Mouse (Mus musculus): ENCODE results near the gene Rab8b. TPM values are rescaled to one million over a fixed set of nuclear protein-coding genes. Genes with fewer than 3 reads are reported as not detected.

The Rab8b gene
- total RNA-seq (2021), result 10 to 100 TPM; 46.1 to 47.1 TPM
- long read RNA-seq, experiment 1, full-length matches to known transcripts, result 20 of 27 reads
- long read RNA-seq, experiment 1, partial matches to known transcripts, result 1 of 27 reads
- long read RNA-seq, experiment 1, other reads (novel, unspliced or antisense), result 6 of 27 reads
- long read RNA-seq, experiment 2, full-length matches to known transcripts, result 32 of 47 reads
- long read RNA-seq, experiment 2, partial matches to known transcripts, result 0 of 47 reads
- long read RNA-seq, experiment 2, other reads (novel, unspliced or antisense), result 15 of 47 reads

DNA sequence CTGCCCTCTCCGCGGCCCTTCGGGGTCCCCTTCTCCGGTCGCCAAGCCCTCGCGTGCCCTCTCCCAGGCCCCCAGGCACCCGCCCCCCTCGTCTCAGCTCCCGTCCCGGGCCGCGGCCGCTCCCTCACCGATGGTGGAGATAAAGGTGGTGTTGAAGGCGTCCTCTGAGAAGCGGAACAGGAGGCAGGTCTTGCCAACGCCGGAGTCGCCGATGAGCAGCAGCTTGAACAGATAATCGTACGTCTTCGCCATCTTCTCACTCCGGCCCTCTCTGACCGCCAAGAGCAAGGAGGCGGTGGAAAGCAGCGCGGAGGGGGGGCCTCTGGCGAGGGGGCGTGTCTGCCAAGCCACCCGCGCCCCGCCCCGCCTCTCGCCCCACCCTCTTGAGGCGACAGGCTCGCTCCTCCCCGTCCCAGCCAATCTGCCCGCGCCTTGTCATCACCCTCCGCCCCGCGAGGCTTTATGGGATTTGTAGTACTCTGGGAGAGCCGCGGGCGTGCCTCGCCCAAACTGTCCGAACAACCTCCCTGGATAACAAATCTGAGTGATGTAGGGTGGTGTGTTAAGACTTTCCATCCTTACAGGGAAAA, at the start of gene Rab8b:
Gene Rab8b (minus strand): TSS at position 306 of the 590 bp plus-strand sequence.
- peak within 1 kb of the TSS; percentile 86 for H3K4me3 ChIP-seq
- peak within 1 kb of the TSS; percentile 93 for H3K27ac ChIP-seq
- DNase-seq (ENCODE audit: low spot score in 2 of 2), result peak; percentile 97 to 98
- no peak for TF ChIP-seq CTCF (conservative IDR thresholded peaks at IDR 0.05)

DNA sequence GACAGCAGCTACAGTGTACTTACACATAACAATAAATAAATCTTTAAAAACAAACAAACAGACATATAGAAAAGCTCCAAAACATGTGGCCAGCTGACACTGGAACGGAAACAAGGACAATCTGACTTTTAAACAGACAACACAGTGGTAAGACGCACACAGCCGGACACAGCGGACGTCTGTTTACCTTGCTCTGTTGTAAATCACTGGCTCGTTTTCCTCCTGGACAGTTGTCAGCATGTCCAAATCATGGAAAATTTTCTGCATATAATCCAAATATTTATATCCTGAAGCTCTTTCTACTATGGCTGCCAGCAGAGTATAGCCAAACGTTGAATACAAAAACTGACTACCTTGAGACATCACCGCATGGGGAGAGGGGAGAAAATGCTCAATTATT, 48.0 kb upstream of the Rab8b start:
- no peak overlapping the region for H3K27ac ChIP-seq
- H3K4me3 ChIP-seq, result no peak overlapping the region
- no peak for TF ChIP-seq CTCF (conservative IDR thresholded peaks at IDR 0.05)
- no peak for DNase-seq (ENCODE audit: low spot score in 2 of 2)

DNA sequence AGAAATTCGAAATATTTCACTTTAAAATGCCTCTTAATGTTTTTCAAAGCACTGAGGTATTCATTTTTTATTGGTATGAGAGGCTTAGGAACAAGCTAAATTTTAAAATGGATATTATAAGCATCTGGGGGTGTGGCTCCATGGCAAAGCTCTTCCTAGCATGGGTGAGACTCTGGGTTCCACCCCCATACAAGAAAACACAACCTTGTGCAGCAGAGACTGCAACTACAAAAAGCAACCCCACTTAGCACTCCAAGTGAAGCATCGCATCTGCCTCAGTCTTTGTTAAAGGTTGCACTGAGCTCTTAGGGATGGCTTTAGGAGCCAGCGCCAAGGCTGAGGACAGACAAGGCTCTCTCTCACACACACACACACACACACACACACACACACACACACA, 42.0 kb upstream of the Rab8b start:
- no peak for TF ChIP-seq CTCF (conservative IDR thresholded peaks at IDR 0.05)
- no peak overlapping the region for H3K27ac ChIP-seq
- no peak for DNase-seq (ENCODE audit: low spot score in 2 of 2)
- no peak overlapping the region for H3K4me3 ChIP-seq

DNA sequence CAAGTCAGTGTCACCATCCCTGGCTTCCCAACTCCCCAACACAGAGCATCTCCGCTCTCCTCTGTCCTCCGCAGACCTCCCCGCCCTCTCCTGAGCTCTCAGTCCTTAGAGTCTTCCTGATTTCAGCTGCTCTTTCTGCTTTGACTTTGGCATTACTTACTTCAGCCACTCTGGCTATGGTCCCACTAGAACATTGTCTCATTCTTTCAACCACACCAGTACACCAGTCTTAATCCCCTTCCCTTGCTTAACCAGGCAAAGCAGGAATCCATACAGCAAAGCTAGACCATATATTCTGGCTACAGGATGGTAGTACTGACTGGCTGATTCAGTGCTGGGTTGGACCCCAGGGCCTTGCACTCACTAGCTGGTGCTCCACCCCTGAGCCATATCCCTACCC, 38.0 kb upstream of the Rab8b start:
- H3K4me3 ChIP-seq, result no peak overlapping the region
- no peak for TF ChIP-seq CTCF (conservative IDR thresholded peaks at IDR 0.05)
- DNase-seq (ENCODE audit: low spot score in 2 of 2), result no peak
- H3K27ac ChIP-seq, result no peak overlapping the region

DNA sequence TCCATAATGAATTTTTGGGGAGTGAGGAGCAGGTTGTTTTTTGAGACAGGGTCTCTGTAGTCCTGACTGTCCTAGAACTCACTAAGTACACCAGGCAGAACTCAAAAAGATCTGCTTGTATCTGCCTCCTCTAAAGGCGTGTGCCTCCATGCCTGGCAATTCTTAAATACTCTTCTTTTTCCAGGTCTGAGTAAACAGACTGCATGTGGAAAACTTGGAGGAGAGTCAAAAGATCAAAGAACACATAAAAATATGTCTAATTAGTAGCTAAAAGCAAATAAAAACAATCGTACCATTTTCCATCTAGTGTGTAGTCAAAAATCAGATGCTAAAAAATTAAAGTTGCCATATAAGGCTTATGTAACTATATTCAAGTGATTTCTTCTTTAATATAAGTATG, 33.4 kb upstream of the Rab8b start:
- DNase-seq (ENCODE audit: low spot score in 2 of 2), result no peak
- H3K4me3 ChIP-seq, result no peak overlapping the region
- no peak for TF ChIP-seq CTCF (conservative IDR thresholded peaks at IDR 0.05)
- no peak overlapping the region for H3K27ac ChIP-seq

DNA sequence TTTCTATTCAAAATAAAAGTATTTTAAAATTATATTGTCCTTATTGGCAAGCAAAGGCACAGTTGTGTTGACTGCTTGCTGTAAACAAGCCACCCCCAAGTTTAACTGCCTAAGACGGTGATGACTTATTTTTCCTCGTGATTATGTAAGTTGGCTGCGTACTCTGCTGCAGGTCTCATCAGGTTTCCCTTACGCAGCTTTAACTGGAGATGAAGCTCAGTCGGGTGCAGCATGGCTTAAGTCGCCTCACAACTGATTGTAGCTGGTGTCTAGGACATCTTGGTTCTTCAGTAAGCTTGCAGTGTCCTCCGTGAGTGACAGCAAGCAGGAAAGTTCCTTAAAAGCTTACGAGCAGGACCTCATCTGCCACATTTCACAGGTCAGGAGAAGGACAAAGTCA, 32.8 kb upstream of the Rab8b start:
- no peak for TF ChIP-seq CTCF (conservative IDR thresholded peaks at IDR 0.05)
- no peak overlapping the region for H3K27ac ChIP-seq
- no peak for DNase-seq (ENCODE audit: low spot score in 2 of 2)
- H3K4me3 ChIP-seq, result no peak overlapping the region

DNA sequence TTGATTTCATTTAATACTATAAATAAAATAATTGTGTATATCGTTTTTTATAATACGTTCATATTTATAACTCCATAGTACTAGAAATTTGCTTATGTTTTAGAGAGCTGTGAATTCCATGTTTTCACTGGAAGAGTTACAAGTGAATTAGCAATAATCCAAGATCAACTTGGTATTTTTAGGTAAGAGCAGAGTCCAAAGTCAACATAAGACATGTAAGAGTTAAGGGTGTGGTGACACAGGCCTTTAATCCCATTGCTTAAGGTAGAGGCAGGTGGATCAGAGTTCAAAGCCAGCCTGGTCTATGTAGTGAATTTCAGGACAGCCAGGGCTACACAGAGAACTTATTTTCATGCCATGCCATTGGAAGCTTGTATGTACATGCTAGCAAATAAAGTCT, 29.0 kb upstream of the Rab8b start:
- H3K27ac ChIP-seq, result no peak overlapping the region
- no peak for DNase-seq (ENCODE audit: low spot score in 2 of 2)
- TF ChIP-seq CTCF (conservative IDR thresholded peaks at IDR 0.05), result no peak
- H3K4me3 ChIP-seq, result no peak overlapping the region

DNA sequence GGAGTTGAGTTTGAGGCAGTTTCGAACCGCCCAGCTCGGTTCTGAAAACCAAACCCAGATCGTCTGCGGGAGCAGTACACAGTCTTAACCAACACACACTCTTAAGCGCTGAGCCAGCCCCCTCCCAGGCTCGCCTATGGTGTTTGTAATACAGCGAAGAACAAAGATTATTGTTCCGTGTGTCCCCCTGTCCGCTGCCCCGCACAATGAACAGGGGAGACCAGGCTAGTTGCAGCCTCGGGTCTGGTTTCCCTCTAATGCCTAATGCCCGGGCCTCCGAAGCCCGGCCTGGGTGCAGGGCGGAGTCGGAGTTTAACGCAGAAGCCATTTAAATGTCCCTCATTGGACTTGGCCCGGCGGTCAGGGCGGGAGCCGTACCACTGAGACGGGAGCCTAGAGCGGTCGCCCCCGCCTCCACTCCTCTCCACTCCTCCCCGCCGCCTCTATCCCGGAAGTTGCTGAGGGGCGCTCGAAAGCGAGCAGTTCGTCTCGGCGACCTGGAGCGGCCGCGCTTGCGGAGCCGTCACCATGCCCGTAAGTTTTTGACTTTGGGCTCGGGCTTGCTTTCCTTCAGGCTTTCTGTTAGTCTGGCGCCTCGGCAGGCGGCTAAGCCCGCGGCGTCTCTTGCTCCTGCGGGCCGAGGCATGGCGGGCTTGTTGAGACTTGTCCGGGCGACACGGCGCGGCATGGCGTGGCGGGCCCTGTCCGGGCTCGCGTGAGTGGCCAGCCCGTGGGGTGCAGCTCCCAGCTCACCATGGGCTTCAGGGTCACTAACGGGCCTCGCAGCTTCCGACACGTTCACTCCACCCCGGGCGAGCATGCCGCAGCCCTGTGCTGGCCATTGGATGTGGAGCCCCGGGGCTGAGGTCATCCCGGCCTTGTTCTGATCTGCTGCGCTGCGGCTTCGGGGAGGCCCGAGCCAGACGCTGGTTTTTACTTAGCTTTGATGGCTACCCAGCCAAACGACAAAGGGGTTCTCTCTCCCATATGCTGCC, 26.5 kb upstream of the Rab8b start, which contains the start of gene Rps27l:
Gene Rps27l (plus strand): TSS at position 440 of the 995 bp plus-strand sequence.
- DNase-seq (ENCODE audit: low spot score in 2 of 2), result peak; percentile 89 to 90
- H3K27ac ChIP-seq, result peak within 1 kb of the TSS; percentile 84
- no peak; the same call in 1 of the 2 replicates for TF ChIP-seq CTCF (conservative IDR thresholded peaks at IDR 0.05)
- peak within 1 kb of the TSS; percentile 98 for H3K4me3 ChIP-seq

DNA sequence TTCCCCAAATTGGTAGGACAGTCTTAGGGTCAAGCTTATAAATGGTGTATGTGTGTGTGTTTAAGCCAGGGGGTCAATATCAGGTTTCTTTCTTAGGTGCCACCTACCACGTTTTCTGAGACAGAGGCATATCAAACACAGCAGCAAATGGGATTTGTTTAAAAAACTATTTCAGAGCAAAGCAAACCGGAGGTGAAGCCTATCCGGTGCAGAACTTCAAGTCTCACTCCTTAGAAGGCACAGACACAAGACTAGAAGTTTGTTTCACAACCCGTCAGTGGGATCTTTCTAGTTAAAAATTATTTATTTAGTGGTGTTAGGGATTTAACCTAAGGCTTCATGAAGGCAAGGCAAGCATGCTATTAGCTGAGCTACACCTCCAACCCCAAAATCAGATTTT, 25.7 kb upstream of the Rab8b start:
- DNase-seq (ENCODE audit: low spot score in 2 of 2), result no peak
- peak overlapping the region; percentile 84 for H3K27ac ChIP-seq
- no peak for TF ChIP-seq CTCF (conservative IDR thresholded peaks at IDR 0.05)
- peak overlapping the region; percentile 98 for H3K4me3 ChIP-seq

DNA sequence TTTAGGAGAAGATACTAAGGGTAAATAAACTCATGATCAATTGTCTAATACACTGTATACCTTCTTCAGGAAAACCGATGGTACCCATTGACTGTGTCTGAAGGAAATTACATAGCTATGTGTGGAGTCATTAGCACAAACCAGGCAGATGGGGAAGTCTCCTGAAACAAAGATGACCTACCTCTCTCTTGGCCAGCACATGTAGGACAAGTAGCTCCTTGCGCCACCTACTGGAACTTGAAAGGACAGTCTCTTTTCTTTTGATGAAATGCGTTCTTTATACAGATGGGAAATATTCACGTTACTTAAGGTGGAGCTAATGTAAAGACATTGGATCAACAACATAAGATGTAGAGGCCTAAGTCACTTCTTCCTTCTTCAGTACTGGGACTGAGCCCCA, 19.3 kb upstream of the Rab8b start:
- H3K4me3 ChIP-seq, result no peak overlapping the region
- no peak overlapping the region for H3K27ac ChIP-seq
- DNase-seq (ENCODE audit: low spot score in 2 of 2), result peak; percentile 38 to 51
- peak; percentile 89 for TF ChIP-seq CTCF (conservative IDR thresholded peaks at IDR 0.05)

DNA sequence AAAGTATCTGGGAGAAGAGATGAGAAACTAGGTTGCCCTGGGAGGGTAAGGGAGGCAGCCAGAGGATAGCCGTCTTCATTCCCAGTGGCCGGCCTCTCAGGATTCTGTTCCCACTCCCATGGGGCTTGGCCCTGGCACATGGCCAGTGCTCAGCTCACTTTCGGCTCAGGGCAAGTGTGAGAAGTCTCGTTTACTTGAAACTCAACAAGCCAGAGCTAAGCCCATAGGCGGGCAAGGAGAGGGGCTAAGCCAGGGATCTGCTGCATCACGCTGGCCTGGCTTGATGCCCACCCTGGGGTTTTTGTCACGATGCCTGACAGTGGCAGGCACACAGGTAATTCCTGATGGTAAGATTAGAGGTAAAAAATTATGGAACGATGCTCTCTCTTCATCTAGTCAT, 18.0 kb upstream of the Rab8b start:
- H3K27ac ChIP-seq, result no peak overlapping the region
- no peak for TF ChIP-seq CTCF (conservative IDR thresholded peaks at IDR 0.05)
- no peak overlapping the region for H3K4me3 ChIP-seq
- no peak for DNase-seq (ENCODE audit: low spot score in 2 of 2)

DNA sequence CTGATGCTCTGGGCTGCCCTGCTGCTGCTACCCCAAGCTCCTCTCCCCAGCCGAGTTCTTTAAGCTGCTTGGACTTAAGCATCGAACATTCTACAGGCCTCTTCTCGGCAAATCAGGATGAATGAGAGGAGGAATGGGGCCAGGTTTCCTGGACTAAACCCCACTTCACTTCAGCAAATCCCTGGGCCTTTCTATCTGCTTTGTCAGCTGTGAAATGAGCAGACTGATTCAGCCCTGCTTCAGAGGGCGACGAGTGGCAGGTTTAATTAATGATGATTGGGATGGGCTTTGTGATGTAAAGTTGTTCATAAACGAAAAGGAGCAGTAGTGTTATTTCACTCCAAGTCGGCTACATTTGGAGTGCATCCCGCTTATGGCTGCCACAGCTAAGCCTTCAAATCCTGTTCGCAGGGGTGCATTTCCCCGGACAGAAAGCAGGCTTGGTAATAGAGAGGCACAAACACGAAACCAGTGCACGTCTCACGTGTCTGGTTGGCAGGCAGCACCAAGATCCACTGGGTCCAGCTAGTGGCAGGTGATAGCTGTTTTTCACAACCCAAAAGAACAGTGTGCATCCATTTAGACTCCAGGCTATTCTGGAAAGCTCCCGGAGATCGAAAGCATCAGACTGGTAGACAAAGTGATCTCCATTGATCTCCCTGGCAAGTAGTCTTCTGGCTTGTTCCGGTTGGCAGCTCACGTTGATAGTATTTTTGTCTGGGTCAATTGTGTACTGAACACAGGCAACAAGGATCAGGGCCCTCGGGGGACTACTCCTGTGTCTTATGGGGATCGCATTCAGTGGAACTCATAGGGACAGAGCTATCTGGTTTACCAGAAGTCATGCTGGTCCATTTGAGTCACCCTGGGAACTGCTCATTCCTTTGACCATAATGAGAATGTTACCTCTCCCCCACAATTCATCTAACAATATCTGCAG, 14.7 kb upstream of the Rab8b start:
- H3K4me3 ChIP-seq, result no peak overlapping the region
- no peak for TF ChIP-seq CTCF (conservative IDR thresholded peaks at IDR 0.05)
- H3K27ac ChIP-seq, result no peak overlapping the region
- DNase-seq (ENCODE audit: low spot score in 2 of 2), result no peak
